Mouse (Mus musculus): Measurements from ENCODE around the gene Banf1.
"Not testable (repeated sequence)": the region's sequence is repeated elsewhere in the genome, so short reads cannot be mapped to it uniquely, and the experiment has no call there.

Banf1 gene

DNA sequence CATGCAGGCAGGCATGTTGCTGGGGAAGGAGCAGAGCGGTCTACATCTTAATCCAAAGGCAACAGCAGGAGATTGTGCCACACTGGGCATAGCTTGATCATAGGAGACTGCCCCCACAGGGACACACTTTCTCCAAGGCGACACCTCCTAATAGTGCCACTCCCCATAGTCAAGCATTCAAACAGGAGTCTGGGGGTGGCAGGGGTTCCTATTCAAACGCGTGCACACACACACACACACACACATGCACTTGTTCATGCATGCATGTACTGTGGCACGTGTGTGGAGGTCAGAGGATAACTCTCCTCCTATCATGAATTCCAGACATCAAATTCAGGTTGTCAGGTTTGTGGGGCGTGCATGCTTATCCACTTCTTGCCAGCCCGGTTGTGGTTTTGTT is 5.8 kb upstream of the Banf1 start:
- no peak for DNase-seq

DNA sequence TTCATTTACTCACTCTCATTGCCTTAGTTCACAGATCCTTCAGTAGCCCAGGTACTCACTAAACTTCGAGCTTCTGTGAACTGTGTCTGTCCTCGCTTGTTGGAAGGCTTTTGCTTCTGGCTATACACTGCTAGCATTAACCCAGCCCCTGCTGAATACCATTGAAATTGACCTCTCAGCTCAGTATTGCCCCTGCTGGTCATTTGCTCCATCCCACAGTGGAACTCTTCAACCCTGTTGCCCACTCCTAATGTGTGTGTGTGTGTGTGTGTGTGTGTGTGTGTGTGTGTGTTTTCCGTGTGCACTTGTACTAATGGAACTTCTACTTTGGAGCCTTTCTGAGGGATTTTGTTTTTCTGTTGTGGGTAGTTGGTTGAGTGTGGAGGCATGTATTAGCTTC is 4.0 kb upstream of the Banf1 start:
- peak in 1 of 2 experiments; percentile 37 for DNase-seq

GRCm38 (mm10) chr19:5367455-5367854 is 487 bp upstream of the Banf1 start:
- peak in 1 of 2 experiments; percentile 38 for DNase-seq

DNA sequence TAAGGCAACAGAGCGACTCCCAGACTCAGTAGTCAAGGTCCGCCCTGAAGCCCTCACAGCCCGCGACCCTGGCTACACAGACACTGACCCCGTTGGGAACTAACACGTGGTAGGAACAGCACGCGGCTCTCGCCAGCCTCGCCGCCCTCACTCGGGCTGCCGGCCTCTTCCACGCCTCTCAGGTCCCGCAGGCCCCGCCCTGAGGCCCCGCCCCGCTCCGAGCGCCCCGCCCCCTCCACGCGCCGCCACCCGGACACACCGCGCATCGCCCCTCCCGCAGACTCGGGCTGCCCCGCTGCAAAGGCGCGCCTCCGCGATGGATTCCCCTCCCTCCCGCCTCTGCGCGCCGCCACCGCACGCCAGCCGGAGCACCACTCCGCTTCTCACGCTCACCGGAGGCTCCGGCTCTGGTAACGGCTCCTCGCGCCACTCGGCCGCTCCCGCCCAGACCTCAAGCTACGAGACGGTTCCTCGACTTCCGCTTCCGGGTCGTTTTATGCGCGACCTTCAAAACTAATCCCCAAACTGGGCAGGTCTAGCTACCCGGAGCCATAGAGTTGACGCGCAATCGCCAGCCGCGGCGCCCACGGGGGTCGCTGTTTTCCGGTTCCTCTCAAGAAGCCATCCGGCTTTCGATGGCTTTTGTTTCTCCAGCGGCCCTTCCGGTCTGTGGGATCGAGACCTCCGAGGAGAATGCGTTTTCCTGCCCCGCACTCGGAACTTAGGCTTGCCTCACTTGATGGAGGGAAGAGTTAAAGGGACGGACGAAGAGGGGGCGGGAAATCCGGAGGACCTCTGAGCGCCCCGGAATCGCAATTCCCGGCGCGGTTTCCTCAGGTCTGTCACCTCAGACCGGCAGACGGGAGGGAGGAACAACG is 554 bp downstream of the Banf1 start, which contains the start of gene Eif1ad:
Gene Eif1ad, plus strand, starts transcription at position 567 of the 878 bp plus-strand sequence.
- peak; percentile 97 to 98 for DNase-seq

GRCm38 (mm10) chr19:5365751-5366150 is 1.2 kb downstream of the Banf1 start:
- no peak for DNase-seq

- DNase-seq, result no peak
Observed at GRCm38 (mm10) chr19:5364124-5364523, 2.8 kb downstream of the Banf1 start.

- DNase-seq, result no peak
Observed at GRCm38 (mm10) chr19:5362186-5362585, 4.8 kb downstream of the Banf1 start.

DNA sequence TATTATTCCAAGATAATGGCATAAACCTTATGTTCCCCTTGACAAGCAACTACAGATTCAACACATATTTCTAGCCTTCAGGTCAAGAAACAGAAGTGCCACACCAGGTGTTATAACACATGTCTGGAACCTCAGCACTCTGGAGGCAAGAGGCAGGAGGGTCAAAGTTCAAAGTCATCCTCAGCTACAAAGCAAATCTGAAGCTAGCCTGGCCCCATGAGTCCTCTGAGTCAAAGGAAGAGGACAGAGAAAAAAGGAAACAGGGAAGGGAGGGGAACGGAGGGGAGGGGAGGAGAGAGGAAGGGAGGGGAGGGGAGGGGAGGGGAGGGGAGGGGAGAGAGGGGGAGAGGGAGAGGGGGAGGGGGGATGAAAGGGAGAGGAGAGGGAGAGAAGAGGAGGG is 10.9 kb downstream of the Banf1 start:
- DNase-seq, result no peak

GRCm38 (mm10) chr19:5353609-5354008 is 13.4 kb downstream of the Banf1 start:
- no peak for DNase-seq

DNA sequence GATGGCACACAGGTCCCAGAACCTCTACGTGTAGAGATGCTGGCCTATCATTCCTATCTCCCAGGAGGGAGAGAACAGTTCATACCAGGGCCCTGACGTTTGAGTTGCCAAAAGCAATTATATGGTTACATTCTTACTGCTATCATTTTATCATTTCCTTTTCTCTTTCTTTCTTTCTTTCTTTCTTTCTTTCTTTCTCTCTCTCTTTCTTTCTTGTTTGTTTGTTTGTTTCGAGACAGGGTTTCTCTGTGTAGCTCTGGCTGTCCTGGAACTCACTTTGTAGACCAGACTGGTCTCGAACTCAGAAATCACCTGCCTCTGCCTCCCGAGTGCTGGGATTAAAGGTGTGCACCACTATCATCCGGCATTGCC is 17.5 kb downstream of the Banf1 start, which contains the start of gene Cst6:
Gene Cst6, minus strand, starts transcription at position 73 of the 372 bp plus-strand sequence.
- DNase-seq, result not testable (repeated sequence)

GRCm38 (mm10) chr19:5348526-5349501 is 18.2 kb downstream of the Banf1 start:
- peak; percentile 31 to 56 for DNase-seq

- DNase-seq, result no peak
Observed at GRCm38 (mm10) chr19:5348064-5348463, 18.9 kb downstream of the Banf1 start.

DNA sequence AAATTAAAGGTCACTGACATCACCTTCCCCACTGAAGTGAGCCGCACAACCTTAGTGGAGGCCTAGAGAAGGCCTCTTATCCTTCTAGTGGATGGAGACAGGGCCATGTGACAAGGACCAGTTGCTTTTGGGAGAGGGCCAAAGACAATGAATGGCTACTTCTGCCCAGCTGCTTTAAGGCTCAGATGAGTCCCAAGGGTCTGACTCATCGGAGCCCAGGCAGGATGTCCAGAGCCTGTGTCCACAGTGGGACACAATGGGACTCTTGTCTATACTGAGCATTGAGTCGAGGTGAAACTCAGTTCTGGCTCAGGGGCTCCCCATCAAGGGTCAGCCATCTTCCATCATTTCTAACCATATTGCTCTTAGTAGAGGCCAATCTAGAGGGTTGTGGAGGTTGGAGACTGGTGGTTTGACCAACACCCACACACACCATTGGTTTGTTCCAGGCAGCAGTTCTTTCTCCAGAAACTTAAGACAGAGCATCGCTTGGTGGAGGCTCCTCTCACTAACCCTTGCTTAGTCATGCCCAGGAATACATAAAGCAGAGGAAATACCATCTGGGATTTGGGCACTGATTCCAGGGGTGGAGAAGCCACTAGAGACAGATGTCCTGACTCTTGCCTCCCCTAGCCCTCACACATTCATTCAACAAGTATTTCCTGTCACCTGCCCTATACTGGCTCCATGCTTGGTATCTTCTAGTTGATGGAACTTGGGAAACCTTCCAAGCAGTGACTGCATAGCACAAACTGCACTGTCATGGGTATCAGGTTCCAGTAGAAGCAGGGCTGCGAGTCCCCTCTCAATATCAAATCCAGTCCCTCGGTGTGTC is 21.5 kb downstream of the Banf1 start:
- DNase-seq, result peak in 1 of 2 experiments; percentile 18

GRCm38 (mm10) chr19:5341360-5341759 is 25.6 kb downstream of the Banf1 start:
- no peak for DNase-seq

- DNase-seq, result peak; percentile 90 to 91
Observed at GRCm38 (mm10) chr19:5337975-5338374, 29.0 kb downstream of the Banf1 start.

GRCm38 (mm10) chr19:5335441-5335840 is 31.5 kb downstream of the Banf1 start, which contains the start of gene Catsper1:
TSS of gene Catsper1 (plus strand) at chr19:5335741.
- no peak for DNase-seq

DNA sequence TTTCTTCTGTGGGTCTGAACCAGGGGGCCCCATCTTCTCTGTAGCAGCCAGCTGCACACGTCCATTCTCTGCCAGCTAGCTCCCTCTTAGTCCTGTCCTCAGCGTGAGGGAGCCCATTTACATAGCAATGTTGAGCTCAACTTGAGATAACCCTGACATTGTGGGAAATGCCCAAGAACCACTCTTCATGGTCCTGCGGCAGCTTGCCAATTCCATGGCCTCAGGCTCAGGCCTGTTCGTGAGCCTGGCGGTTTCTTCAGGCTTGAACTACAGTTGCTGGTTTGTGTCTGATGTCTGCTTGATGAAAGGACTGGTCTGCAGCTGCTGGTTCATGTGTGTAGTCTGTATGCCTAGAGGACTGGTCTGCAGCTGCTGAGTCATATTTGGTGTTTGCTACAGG is 32.2 kb downstream of the Banf1 start:
- DNase-seq, result no peak

DNA sequence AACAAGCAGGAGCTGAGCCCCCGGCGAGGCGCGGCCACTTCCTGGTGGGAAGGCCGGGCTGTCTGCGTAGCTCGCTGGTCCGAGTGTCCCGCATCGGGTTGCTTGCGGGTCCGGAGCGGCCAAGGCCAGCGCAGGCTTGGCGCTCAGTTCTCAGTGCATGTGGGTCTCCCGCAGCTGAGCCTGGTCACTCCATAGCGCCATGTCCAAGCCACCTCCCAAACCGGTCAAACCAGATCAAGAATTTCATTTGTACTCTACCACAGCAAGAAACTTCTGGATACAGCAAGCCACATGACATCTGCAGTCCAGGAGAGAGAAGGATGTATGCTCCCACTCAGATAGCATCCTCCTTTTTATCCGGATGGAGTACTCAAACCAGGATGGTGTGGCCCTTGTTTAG is 39.0 kb downstream of the Banf1 start:
- peak; percentile 20 to 28 for DNase-seq

- DNase-seq, result peak; percentile 66 to 80
Observed at GRCm38 (mm10) chr19:5323801-5324200, 43.2 kb downstream of the Banf1 start.
